19 mouse cellular contexts compared by ENCODE assay signal in genomic region chr12:80970181-80970705, GRCm38 (mm10). TPM values are rescaled to one million over a fixed set of nuclear protein-coding genes. Genes with fewer than 3 reads are reported as not detected.
"Had no signal": no experiment of that assay in that cellular context is flagged by ENCODE, and none has a peak within 500 bp of the region (broad histone marks: within the 10 kb centered on the region; RNA-seq: fewer than 3 reads in every experiment).

No protein-coding gene starts in this region.

- H3K9ac ChIP-seq: neural tube, embryonic 13.5 days; neural tube, embryonic 15.5 days; stomach, embryonic 15.5 days had no signal

- H3K9me3 ChIP-seq: neural tube, embryonic 13.5 days; neural tube, embryonic 15.5 days; stomach, embryonic 15.5 days had no signal

- H3K27me3 ChIP-seq: neural tube, embryonic 13.5 days; neural tube, embryonic 15.5 days; stomach, embryonic 15.5 days had no signal

- H3K4me1 ChIP-seq: neural tube, embryonic 13.5 days; neural tube, embryonic 15.5 days; stomach, embryonic 15.5 days had no signal

- H3K4me2 ChIP-seq: neural tube, embryonic 13.5 days; neural tube, embryonic 15.5 days; stomach, embryonic 15.5 days had no signal

- H3K4me3 ChIP-seq: neural tube, embryonic 13.5 days; neural tube, embryonic 15.5 days; stomach, embryonic 15.5 days had no signal

- DNase-seq: retina, postnatal 1 day; right cerebral cortex, adult 18-20 months; right cerebral cortex, postnatal 14 days; right cerebral cortex, postnatal 25 days; right cerebral cortex, postnatal 4 days; spleen, adult 18-20 months; thymus, adult 18-20 months; thymus, adult 2 months; thymus, postnatal 14 days; thymus, postnatal 25 days; thymus, postnatal 36 days; thymus, postnatal 4 days had no signal

- H3K36me3 ChIP-seq: neural tube, embryonic 13.5 days; neural tube, embryonic 15.5 days; stomach, embryonic 15.5 days had no signal

- H3K27ac ChIP-seq: neural tube, embryonic 13.5 days; neural tube, embryonic 15.5 days; stomach, embryonic 15.5 days; stomach, postnatal 0 days had no signal

RNA-seq across cellular contexts. Expression of gene Slc10a1, which starts 1.7 kb away (rescaled TPM):
- polyA plus RNA-seq: small intestine, adult 2 months; spleen, adult 2 months; urinary bladder, adult 2 months had no signal
